Mouse (Mus musculus) lung, postnatal 0 days (tissue): ENCODE measurements around the gene Fance. TPM values are rescaled to one million over a fixed set of nuclear protein-coding genes. Genes with fewer than 3 reads are reported as not detected.
"Not testable (repeated sequence)": the region's sequence is repeated elsewhere in the genome, so short reads cannot be mapped to it uniquely, and the experiment has no call there.

Experiments used
- ATAC-seq: fragments of 200-750 bp; cut with Nextera tagmentation; 2 replicates; pipeline ENCODE4 v1.8.0; 2017; ENCODE audit warnings: moderate library complexity
- DNase-seq: peaks from one replicate; pipeline ENCODE4 v3.0.0-alpha.2; 2016; ENCODE audit warnings: low spot score
- H3K27ac ChIP-seq: fragments of 300-500 bp; sonication (generic); 2 replicates; pipeline ENCODE4 v1.5.1; 2014; ENCODE audit warnings: antibody characterized with exemption, mild to moderate bottlenecking, low read length, mixed read lengths
- H3K27me3 ChIP-seq: fragments of 300-500 bp; sonication (generic); replicated peaks from 2 replicates; pipeline ENCODE4 v1.6.1; 2014; ENCODE audit warnings: low read length, mixed read lengths; ENCODE audit not compliant: insufficient read depth
- H3K36me3 ChIP-seq: fragments of 300-500 bp; sonication (generic); 2 replicates; pipeline ENCODE4 v1.6.1; 2014; ENCODE audit warnings: low read length, mixed read lengths; ENCODE audit not compliant: insufficient read depth
- H3K4me1 ChIP-seq: fragments of 300-500 bp; sonication (generic); 2 replicates; pipeline ENCODE4 v1.6.1; 2014; ENCODE audit warnings: antibody characterized with exemption, low read depth, low read length, mixed read lengths; ENCODE audit not compliant: insufficient read depth
- H3K4me2 ChIP-seq: fragments of 300-500 bp; sonication (generic); replicated peaks from 2 replicates; pipeline ENCODE4 v1.6.1; 2014; ENCODE audit warnings: low read depth, mild to moderate bottlenecking, low read length, moderate library complexity, mixed read lengths
- H3K4me3 ChIP-seq: fragments of 300-500 bp; sonication (generic); 2 replicates; pipeline ENCODE4 v1.5.1; 2014; ENCODE audit warnings: low read depth, low read length
- H3K9ac ChIP-seq: fragments of 300-500 bp; sonication (generic); replicated peaks from 2 replicates; pipeline ENCODE4 v1.6.1; 2014; ENCODE audit warnings: low read depth, mild to moderate bottlenecking
- H3K9me3 ChIP-seq: fragments of 300-500 bp; sonication (generic); 2 replicates; pipeline ENCODE4 v1.6.1; 2016; ENCODE audit warnings: low read length, mixed read lengths
- CTCF ChIP-seq: IDR thresholded peaks from 2 replicates; pipeline ENCODE4 v1.5.1; 2016; ENCODE audit warnings: antibody characterized with exemption, mild to moderate bottlenecking
- EP300 ChIP-seq: IDR thresholded peaks from 2 replicates; pipeline ENCODE4 v1.6.1; 2016; ENCODE audit warnings: antibody characterized with exemption, mild to moderate bottlenecking, control low read depth
- WGBS: fragments of 180-500 bp; shearing (Covaris S2); extraction: QIAGEN DNeasy Blood & Tissue Kit; methylation state at CpG from one replicate; pipeline ENCODE4 v1.1.7; 2014; 5-methylcytosine and 5-hydroxymethylcytosine counted together
- polyA plus RNA-seq: library from polyadenylated mRNA; unstranded; fragments of >200 nt; fragmentation: Nextera tagmentation; extraction: Ambion mirVana; gene quantifications from 2 replicates; pipeline ENCODE4 v1.2.1, GENCODE M21; 2015

Fance gene
- polyA plus RNA-seq, 1 experiment from 2014 or later: 24.3 TPM

DNA sequence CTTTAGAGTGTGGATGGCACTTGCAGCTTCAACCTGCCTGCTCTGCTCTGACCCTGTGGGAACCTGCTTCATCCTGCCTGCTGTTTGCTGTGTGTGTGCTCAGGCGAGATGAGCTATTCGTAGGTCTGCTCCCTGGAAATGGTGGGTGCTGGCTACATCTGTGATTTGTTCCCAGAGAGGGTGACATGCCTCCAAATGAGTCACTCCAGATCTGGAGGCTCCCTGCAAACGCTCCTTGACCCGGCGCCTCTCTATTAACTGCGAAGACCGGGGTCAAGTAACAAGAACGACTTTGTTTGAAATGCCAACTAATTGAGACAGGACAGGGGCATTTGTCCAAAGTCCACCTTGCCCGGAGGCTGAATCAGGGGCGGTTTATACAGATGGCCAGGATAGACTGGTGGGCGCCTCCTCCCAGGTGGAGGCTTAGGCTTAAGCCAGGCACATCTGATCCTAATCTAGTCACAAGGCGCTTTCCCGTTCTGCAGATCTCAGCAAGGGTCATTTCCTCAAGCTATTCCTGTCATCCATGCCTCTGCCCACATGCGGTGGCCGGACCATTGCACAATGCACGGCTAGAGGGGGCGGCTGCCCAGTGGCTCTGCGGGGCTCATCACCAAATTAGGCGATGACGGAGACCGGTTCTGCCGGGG, 14.5 kb downstream of the Fance start:
- H3K27ac ChIP-seq: peak overlapping the region; percentile 94
- H3K36me3 ChIP-seq: peaks cover 10% of the 10 kb centered on the region; the same call in 1 of the 2 replicates
- H3K4me1 ChIP-seq: peaks cover 15% of the 10 kb centered on the region
- peak overlapping the region; percentile 67 for H3K4me3 ChIP-seq
- DNase-seq (peak; percentile 54), ATAC-seq (peak; percentile 59)
- WGBS: 9% methylated on average over 22 of the region's 22 CpGs
- H3K27me3 ChIP-seq: no peaks in the 10 kb centered on the region
- peak overlapping the region; percentile 45 for H3K9ac ChIP-seq
- H3K9me3 ChIP-seq: no peaks in the 10 kb centered on the region
- no peak for TF ChIP-seq EP300
- TF ChIP-seq CTCF: no peak
- H3K4me2 ChIP-seq: peak overlapping the region; percentile 88

DNA sequence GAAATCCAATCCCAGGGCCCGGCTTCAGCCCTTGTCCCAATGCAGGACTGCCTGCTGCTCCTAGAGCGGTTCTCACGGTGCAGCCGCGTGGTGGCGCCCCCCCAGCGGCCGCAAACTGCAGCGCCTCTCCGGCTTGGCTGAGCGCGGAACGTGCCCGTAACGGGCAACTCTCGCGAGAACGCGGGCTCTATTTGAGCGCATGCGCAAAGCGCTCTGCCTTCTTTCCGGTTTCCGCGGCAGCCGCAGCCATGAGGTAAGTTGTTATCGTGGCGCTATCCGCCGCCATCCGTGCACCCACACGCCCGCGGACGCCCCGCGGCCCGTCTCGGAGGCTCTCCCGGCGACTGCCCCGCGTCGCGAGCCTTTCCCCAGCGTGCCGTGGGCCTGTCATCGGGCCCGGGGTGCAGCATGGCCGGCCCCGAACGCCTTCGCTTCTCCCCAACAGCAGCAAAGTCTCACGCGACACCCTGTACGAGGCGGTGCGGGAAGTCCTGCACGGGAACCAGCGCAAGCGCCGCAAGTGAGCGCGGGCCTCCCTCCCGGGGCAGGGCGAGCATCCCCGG, 15.1 kb downstream of the Fance start, which contains the start of gene Rpl10a:
TSS of gene Rpl10a (plus strand) at position 106 of the 563 bp plus-strand sequence.
- H3K4me2 ChIP-seq: peak within 1 kb of the TSS; percentile 88
- WGBS: under 1% methylated on average over 60 of the region's 67 CpGs
- peaks cover 15% of the 10 kb centered on the region for H3K4me1 ChIP-seq
- H3K36me3 ChIP-seq: peaks cover 10% of the 10 kb centered on the region; the same call in 1 of the 2 replicates
- no peaks in the 10 kb centered on the region for H3K9me3 ChIP-seq
- peak within 1 kb of the TSS; percentile 94 for H3K27ac ChIP-seq
- no peaks in the 10 kb centered on the region for H3K27me3 ChIP-seq
- H3K4me3 ChIP-seq: peak within 1 kb of the TSS; percentile 67
- DNase-seq (peak; percentile 98), ATAC-seq (peak; percentile 92)
- peak within 1 kb of the TSS; percentile 95 for H3K9ac ChIP-seq
- TF ChIP-seq EP300 (peak; percentile 80), CTCF (peak; percentile 94)

DNA sequence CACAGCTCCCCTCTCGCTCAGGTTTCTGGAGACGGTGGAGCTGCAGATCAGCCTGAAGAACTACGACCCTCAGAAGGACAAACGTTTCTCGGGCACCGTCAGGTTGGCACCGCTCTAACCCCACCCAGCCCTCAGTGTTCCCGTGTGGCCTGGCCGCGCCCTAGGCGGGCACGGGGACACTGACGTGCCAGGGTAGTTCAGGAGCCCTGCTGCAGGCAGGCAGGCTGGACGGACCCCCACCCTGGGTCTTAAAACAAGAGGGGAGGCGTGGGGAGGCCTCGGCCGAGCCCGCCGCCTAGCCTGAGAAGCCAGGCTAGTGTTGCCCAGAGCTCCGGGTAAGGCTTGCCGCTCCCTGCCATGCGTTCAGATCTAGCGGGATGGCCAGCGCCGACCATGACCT, 15.6 kb downstream of the Fance start:
- no peaks in the 10 kb centered on the region for H3K9me3 ChIP-seq
- peak; percentile 61 for DNase-seq
- peaks cover 10% of the 10 kb centered on the region; the same call in 1 of the 2 replicates for H3K36me3 ChIP-seq
- peak; percentile 47 for ATAC-seq
- peaks cover 15% of the 10 kb centered on the region for H3K4me1 ChIP-seq
- peak overlapping the region; percentile 88 for H3K4me2 ChIP-seq
- H3K4me3 ChIP-seq: peak overlapping the region; percentile 67
- H3K27me3 ChIP-seq: no peaks in the 10 kb centered on the region
- TF ChIP-seq CTCF (no peak), EP300 (no peak)
- WGBS: 0% methylated on average over 25 of the region's 25 CpGs
- peak overlapping the region; percentile 94 for H3K27ac ChIP-seq
- peak overlapping the region; percentile 95 for H3K9ac ChIP-seq

DNA sequence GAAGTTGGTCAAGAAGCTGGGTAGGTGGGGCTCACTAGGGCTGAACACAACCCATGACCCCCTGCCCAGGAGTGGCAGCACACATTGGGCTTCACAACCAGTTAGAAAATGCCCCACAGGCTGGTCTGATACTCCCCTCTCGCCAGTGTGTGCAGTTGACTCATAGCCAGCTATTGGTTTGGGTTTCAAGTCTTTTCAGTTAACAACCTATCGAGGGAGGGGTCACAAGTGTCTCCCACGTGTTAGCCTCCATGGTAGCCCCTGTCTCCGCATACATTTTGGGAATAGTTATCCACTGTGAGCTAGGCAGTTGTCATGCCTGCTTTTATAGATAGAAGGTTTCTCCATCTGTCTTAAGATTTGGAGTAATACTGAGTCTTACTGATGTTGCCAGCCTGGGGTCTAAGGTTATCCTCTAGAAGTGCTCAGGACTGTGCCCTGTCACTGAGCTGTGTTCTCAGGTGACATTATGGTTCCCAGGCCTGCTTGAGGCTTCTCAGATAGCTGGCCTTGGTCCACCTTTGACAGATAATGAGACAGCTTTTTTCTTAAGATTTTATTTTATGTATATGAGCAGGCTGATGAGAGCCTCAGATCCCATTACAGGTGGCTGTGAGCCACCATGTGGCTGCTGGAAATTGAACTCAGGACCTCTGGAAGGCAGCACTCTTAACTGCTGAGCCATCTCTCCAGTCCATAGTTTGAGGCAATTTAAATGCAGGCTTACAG, 16.3 kb downstream of the Fance start:
- Histone ChIP-seq H3K27ac (peak overlapping the region; percentile 94), H3K4me2 (peak overlapping the region; percentile 88), H3K9me3 (no peaks in the 10 kb centered on the region), H3K9ac (peak overlapping the region; percentile 95), H3K4me1 (peaks cover 15% of the 10 kb centered on the region), H3K27me3 (no peaks in the 10 kb centered on the region), H3K4me3 (peak overlapping the region; percentile 67), H3K36me3 (peaks cover 10% of the 10 kb centered on the region; the same call in 1 of the 2 replicates)
- 9% methylated on average over 4 of the region's 4 CpGs for WGBS
- DNase-seq (peak; percentile 53), ATAC-seq (no peak)
- TF ChIP-seq EP300 (no peak), CTCF (no peak)

DNA sequence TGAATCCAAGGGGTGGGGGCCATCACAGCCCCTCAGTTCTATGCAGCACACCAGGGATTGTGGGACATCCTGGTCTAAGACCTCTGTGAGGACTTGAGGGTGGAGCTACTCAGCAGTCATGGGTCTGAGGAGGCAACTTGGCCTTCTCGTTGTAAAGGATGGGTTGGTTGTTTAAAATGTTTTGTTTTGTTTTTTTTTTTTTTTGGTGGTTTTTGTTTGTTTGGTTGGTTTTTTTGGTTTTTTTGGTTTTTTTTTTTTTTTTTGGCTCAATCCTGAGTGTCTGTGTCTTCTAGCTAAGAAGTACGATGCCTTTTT, 16.9 kb downstream of the Fance start:
- Histone ChIP-seq H3K9me3 (no peaks in the 10 kb centered on the region), H3K27ac (no peak overlapping the region), H3K9ac (no peak overlapping the region), H3K36me3 (peaks cover 10% of the 10 kb centered on the region; the same call in 1 of the 2 replicates), H3K27me3 (no peaks in the 10 kb centered on the region), H3K4me3 (no peak overlapping the region), H3K4me1 (peaks cover 15% of the 10 kb centered on the region), H3K4me2 (peak overlapping the region; percentile 88)
- TF ChIP-seq CTCF (no peak), EP300 (no peak)
- ATAC-seq (no peak), DNase-seq (no peak)
- 30% methylated on average over 2 of the region's 2 CpGs for WGBS

DNA sequence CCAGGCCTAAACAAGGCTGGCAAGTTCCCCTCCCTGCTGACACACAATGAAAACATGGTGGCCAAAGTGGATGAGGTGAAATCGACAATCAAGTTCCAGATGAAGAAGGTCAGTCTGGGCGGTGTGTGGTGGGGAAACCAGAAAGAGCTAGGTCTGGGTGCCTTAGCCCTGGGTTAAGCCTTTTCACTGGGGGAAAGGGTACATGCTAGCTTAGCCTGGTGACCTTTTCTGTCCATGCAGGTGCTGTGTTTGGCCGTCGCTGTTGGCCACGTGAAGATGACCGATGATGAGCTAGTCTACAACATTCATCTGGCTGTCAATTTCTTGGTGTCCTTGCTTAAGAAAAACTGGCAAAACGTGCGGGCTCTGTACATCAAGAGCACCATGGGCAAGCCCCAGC, 17.3 kb downstream of the Fance start:
- not testable (repeated sequence) for H3K4me3 ChIP-seq, H3K27ac ChIP-seq, H3K9me3 ChIP-seq, H3K27me3 ChIP-seq, DNase-seq, H3K4me2 ChIP-seq, H3K36me3 ChIP-seq, H3K9ac ChIP-seq, ATAC-seq
- WGBS: 45% methylated on average over 6 of the region's 8 CpGs
- peaks cover 15% of the 10 kb centered on the region for H3K4me1 ChIP-seq
